Mouse (Mus musculus): ENCODE results near the gene Supt20. TPM values are rescaled to one million over a fixed set of nuclear protein-coding genes. Genes with fewer than 3 reads are reported as not detected.

The Supt20 gene
- polyA plus RNA-seq (2012; rRNA removed; ENCODE audit: low replicate concordance): 41.4 and 61.6 TPM in 2 replicates

DNA sequence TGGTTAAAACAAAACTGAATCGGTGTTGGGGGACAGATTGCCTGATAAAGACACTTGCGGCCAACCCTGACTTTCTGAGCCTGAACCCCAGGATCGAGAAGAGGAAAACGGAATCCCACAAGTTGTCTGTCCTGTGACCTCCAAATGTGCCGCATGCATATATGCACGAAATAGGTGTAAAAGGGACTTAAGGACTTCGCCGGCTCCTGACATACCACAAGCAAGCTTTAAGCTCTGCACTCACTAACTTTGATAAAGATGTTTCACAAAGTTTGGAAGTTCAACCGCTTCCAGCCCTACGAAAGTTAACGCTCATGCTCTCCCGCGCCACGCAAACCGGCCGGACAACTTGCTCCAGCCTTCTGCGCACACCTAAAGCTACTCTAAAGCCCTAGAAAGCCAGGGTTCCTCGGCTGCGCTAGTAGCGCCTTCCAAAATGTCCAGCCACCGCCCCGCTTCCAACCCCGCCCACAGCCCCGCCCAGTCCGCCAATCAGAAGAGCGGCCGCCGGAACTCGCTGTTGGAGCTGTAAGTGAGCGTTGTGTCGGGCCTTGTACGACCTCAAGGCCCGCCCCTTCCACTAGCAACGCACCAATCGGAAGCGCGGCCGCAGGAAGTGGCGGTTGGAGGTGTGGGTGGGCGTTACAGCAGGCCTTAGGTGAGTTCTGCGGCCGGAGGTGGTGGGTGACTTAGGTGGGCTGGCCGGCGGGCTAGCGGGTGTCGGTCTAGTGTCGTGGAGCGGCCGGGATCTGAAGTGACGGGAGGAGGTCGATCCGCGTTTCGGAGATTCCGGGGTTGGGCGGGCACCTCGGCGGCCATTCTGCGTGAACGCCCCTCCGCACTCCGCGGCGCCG, at the start of gene Supt20:
Gene Supt20, plus strand, starts transcription at position 606 of the 854 bp plus-strand sequence.

DNA sequence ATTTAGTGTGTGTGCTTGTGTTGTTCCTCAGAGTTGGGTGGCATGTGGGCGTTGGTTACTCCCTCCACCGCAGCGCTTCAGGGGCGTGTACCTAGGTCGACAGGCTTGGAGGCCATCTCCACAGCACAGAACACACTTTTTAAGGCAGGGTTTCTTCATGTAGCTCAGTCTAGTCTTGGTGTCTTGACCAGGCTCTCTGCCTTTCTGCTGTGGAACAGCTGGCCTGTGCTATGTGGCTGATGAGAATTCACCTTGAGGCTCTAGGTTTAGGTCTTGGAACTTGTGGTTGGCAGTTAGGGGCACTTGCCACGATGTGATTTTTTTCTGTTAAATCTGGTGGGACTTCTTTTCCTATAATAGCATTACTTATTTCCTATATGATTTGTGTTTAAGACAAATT, 21.6 kb downstream of the Supt20 start, which contains the start of gene Gm21958:
Gene Gm21958, minus strand, starts transcription at position 101 of the 400 bp plus-strand sequence.

DNA sequence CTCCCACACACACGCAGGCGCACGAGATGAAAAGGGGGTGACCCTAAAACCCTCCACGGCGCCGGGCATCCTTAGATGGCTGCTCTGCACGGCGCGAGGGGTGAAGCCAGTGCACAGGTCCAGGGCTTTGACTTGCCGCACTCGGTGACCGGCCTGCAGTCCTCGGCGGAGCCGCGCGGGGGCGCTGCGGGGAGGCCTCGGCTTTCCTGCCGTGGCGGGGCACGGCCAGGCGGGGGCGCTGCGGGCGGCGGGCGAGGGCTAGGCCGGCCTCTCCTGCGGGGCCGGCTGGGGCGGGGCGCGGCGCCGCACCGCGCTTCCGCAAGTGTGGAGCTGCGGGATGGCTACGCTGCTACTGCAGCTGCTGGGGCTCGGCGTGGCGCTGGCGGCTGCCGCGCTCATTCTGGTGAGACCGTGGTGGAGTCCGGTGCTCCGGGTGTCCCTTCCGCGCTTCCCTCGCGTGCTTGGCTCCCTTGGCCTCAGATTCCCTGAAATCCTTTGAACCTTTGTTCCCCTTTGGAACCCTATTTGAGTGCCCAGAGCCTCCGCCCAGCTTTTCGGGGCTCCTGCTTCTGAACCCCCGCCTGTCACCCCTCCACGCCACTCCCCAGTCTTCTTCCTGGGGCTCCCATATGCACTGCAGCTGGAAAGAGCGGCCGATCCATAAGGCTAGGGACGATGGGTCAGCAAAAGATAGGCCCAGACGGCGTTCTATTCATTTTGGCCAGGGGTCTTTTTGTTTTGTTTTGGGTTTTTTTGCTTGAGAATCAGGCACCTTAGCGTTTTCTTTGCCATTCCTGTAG, 42.8 kb downstream of the Supt20 start, which contains the start of the genes Exosc8 and Alg5:
Gene Exosc8, minus strand, starts transcription at position 147 of the 800 bp plus-strand sequence.
Gene Alg5, plus strand, starts transcription at position 293 of the 800 bp plus-strand sequence.

DNA sequence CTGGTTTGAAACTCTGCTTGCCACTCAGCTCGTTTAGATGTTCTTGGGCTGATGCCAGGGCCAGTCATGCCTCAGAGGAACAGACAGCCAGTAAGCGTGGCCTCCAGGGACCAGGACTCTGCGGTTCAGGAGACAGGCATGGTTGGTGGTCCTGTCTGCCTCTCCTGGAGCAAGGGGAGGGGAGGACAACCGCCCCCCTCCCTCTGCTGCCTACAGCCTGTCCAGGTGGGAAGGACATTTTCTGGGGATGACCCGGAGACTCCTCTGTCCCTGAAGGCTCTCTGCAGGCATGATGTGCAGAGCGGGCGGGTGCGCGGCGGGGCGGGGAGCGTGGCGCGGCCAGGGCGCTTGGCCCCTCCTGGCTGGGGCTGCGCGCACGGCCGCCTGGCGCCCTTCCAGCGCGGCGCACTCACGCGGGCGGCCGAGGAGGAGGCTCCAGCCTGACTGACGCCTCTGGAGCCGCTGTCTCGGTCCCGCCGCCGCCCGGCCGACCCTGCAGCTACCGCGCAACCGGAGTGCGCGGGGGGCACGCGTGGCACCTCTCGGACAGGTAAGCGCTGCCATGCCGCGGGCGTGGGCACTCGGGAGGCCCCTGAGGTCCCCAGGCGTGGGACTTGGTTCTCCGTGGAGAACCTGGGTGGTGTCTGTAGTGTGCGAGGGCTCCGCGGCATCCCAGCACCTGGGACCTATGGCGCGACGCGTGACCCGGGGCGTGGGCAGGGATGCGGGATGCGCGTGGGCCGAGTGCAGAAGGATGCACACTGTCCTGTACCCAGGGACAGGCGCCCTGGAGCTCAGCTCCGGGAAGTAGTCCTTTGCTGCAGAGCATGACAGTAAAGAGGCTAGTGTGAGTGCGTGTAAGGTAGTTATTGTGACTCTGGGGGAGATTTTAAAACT, 62.8 kb downstream of the Supt20 start, which contains the start of gene Smad9:
Gene Smad9, plus strand, starts transcription at position 438 of the 897 bp plus-strand sequence.

Other genes with a start within 250 kb of the Supt20 start
- gene Gm21958, start 21.5 kb downstream of the Supt20 start, polyA plus RNA-seq (2012; rRNA removed; ENCODE audit: low replicate concordance): not detected in 2 replicates
- gene Exosc8, start 42.6 kb downstream of the Supt20 start, polyA plus RNA-seq (2012; rRNA removed; ENCODE audit: low replicate concordance): 21.0 and 42.6 TPM in 2 replicates
- gene Alg5, start 42.7 kb downstream of the Supt20 start, polyA plus RNA-seq (2012; rRNA removed; ENCODE audit: low replicate concordance): 19.8 and 23.1 TPM in 2 replicates
- gene Smad9, start 62.8 kb downstream of the Supt20 start, polyA plus RNA-seq (2012; rRNA removed; ENCODE audit: low replicate concordance): 0.37 and 0.84 TPM in 2 replicates
- gene Rfxap, start 115.0 kb downstream of the Supt20 start, polyA plus RNA-seq (2012; rRNA removed; ENCODE audit: low replicate concordance): 16.3 and 24.1 TPM in 2 replicates
- 0.26 TPM in 1 of 2 replicates, not detected in the other for gene Sertm1, start 223.1 kb downstream of the Supt20 start, polyA plus RNA-seq (2012; rRNA removed; ENCODE audit: low replicate concordance)